Mouse (Mus musculus) 3134 (cell line): ENCODE measurements around the gene Fcgr4.
"Not testable (repeated sequence)": the region's sequence is repeated elsewhere in the genome, so short reads cannot be mapped to it uniquely, and the experiment has no call there.

ENCODE experiments used
- DNase-seq: peaks from one replicate; pipeline ENCODE4 v3.0.0-alpha.2; 2011; ENCODE audit warnings: low spot score; ENCODE audit not compliant: insufficient read length; ENCODE audit errors: extremely low read depth

The Fcgr4 gene

DNA sequence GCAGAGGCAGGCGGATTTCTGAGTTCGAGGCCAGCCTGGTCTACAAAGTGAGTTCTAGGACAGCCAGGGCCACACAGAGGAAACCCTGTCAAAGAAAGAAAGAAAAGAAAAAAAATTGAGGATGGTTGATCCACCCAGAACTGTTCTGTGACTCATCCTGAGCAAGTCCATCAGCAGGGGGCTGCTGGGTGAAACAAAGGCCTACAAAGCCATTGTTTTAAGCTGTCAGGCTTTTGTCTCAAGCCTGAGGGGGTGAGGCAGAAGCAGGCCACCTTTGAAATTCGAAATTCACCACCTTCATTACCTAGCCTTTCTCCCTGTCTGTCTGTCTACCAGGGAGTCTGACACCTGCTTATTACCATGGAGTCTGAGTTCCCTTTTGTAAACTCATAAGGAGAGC, 27.8 kb downstream of the Fcgr4 start:
- DNase-seq, result no peak

DNA sequence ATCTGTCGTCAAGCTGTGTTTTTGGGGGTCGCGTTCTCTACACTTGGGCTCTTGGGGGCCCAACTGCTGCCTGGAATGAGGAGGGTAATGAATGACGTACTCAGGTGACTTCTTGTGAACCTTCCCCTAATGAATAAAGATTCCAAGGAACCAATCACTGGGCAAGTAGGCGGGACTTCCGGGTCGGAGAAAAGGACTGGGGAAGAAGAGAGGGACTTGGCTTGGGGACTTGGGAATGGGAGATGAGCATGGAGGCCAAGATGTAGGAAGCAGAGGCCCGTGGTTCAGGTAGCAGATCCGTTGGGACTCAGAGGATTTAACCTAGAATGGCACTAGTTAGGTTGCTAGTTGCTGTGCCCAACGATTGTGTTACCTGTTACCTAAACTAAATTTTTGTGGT, 30.5 kb downstream of the Fcgr4 start:
- DNase-seq, result no peak

DNA sequence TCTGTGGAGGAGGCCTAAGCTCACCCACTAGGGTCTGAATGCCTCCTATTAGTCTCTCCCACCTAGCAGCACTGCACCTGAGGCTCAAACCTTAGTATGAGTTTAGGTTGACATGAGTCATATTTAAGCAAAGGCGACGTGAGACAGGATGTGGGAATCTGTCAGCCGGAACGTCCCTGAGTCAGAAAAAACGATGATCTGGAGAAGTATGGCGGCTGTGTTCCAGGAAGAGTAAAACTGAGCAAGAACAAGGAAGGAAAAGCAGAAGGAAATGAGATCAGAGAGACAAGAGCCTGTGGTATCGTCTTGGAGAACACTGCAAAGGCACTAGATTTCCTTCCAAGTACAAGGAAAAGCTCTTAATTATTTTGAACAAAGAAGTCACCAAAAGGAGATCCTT, 32.1 kb downstream of the Fcgr4 start:
- no peak for DNase-seq

DNA sequence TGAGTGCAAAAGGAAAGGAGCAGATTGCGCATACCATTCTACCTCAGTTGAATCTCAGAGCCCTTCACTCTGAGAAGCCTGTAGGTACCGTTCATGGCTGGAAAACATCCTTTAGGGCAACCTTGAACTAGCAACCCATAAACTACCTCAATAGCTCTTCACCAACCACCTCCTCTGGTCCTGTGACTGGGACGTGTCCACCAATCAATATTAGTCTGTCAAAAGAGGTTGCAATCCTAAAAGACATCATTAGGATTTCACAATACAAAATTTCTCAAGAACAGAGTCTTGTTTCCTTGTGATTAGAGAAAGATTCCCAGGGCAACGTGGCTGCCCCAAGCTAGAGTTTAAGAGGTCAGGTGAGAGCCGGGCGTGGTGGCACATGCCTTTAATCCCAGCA, 34.6 kb downstream of the Fcgr4 start:
- DNase-seq, result no peak

DNA sequence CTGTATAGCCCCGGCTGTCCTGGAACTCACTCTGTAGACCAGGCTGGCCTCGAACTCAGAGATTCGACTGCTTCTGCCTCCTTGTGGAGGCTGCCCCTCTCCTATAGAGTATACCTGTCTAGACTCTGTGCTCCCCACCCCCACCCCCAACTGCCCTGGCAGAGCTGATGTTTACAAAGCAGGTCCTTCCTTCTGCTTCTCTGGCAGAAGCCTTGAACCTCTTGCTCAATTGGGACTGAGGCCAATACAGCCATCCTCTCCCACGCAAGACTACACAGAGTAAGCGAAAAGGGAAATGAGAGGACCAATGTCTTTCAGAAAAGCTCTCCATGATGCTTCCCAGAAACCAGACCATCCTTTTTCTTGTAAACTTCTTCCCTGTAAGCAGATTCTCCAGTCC, 38.5 kb downstream of the Fcgr4 start:
- no peak for DNase-seq

DNA sequence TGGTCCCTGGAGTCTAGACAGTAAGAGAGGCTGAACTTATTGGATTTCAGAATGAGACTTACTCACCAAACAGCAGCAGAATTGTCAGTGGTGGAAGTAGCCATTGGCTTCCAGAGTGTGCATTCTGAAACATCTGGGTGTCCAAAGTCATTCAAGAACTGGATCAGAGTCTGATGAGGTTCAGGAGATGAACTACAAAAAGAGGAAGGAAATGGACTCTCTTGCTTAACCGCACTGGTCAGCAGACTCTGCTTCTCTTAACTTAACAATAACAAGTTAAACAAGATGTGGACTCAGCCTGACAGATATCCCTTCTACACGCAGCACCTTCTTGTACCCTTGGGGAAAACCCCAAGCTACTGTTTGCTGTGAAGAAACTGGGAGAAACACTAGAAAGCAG, 40.5 kb downstream of the Fcgr4 start:
- no peak for DNase-seq

DNA sequence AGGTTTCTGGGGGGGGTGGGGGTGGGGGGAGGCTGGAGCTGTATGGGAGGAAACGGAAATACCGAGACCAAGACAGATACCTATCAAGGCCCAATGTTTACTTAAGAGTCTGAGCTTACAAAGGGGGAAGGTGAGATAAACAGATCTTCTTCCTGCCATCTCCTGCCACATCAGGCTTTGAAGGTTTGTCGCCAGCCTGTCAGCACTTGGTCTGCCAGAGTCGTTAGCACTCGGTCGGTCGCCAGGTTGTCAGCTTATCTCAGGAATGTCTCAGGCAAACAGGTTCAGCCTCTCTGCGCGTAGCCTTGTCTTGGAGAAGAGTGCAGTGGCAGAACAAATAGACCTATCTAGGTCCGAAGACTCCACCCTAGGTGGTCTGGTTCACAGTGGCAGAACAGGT, 41.7 kb downstream of the Fcgr4 start:
- no peak for DNase-seq

DNA sequence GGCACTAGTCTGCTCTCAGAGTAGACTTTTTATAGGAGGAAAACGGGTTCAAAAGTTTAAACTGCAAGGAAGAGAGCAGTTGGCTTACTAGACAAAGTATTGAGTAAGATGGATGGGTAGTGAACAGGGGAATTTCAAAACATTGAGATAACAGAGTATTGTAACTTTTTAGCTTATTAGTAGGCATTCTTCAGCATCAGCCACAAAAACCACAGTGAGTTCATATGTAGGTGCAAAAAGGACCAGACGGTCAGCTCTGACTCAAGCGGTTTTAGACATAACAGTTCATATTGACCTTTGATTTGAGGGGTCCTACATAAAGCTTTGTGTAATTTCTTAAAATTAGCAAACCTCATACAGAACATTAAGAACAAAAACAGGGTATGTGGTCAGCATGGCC, 42.8 kb downstream of the Fcgr4 start:
- no peak for DNase-seq

DNA sequence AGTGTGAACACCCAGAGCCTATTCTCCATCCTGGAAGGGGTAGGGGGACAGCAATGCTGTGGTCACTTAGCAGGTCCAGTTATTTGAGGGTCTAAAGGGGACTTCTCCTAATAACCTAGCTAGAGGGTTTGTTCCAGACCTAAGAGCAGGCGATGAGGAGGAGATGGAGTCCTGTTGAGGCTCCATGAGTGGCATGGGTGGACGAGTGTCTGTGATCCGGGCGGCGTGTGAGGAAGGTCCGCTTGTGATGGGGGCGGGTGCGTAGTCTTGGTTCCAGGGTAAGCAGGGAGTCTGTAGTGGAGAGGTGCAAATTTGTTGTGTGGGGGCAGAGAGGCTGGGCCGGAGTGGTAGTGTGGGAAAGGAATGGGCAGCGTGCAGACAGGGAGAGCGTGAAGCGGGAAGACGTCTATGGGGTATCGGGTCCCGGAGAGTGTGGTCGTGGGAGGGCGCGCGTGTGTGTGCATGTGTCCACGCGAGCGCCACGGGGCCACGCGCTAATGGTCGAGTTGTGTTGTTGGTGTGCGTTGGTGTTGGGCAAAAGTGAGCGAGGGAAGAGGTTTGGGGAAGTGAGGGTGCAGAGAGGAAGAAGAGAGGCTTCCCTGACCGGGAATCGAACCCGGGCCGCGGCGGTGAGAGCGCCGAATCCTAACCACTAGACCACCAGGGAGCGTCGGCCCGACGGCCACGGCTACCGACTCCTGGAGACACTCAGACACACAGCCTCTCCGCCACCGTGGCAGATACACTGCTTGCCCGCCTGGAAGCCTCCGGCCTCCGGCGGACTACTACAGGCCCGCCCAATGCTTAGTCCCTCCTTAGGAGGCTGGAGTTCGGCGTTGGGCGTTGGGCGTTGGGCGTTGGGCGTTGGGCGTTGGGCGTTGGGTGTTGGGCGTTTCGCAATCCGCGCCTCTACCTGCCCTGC, 45.1 kb downstream of the Fcgr4 start:
- DNase-seq, result not testable (repeated sequence)

DNA sequence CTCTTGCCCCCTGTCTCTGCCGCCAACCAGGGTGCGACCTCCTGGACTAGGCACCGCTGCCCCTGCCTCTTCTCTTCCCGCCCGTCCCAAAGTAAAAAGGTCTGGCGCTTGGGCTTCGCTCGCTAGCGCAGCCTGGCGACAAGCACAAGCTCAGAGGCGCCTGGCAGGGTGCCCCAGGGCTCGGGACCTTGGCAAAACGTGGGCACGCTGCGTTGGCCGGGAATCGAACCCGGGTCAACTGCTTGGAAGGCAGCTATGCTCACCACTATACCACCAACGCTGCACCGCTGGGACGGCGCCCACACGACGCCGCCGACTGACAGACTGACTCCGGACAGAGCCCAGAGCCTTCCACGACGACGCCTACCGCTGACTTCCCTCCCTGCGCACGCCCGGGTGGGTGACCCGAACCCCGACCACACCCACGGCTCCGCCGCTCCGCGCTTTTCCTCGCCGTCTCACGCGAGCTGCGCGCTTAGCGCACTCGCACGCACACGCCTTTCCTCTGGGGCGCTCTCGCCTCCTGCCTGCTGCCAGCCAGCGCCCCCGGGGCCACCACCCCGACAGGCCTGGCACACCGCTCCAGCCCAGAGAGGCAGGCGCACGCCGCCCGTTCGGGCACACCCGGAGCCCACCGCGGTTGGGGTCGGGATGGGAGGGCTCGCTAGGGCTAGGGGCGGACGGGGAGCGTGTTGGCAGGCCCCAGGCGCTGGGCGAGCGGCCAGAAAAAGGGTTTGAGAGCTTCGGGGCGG, 45.9 kb downstream of the Fcgr4 start, which contains the start of gene Fcgr3:
Gene Fcgr3 (minus strand): TSS at position 445 of the 752 bp plus-strand sequence.
- peak; percentile 43 for DNase-seq

DNA sequence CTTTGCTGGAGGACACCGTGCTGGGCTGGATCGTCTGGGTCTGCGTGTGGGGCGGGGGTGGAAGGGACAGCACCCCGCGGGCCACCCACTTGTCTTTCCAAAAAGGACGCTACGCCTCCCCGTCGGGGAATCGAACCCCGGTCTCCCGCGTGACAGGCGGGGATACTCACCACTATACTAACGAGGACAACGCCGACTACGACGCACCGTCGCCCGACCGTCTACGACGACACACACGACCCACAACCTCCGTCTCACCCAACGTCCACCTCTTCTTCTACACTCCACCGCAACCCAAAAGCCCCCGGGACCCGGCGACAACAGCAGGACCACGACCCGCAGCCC, 46.5 kb downstream of the Fcgr4 start:
- DNase-seq, result not testable (repeated sequence)

DNA sequence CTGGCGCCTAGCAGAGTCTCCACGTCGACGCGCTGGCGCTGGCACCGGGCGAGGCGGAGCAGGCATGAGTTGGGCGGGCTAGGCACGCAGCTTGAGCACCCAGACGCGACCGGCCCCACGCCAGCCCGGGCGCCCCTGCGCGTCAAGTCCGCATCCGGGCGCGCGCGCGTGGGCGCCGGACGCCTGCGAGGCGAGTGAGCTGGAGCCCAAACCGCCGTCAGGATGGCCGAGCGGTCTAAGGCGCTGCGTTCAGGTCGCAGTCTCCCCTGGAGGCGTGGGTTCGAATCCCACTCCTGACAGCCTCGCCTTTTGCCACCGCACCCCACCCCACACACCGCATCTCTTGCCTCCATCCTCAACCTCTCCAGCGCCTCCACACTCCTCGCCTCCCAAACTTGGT, 47.0 kb downstream of the Fcgr4 start:
- DNase-seq, result not testable (repeated sequence)

DNA sequence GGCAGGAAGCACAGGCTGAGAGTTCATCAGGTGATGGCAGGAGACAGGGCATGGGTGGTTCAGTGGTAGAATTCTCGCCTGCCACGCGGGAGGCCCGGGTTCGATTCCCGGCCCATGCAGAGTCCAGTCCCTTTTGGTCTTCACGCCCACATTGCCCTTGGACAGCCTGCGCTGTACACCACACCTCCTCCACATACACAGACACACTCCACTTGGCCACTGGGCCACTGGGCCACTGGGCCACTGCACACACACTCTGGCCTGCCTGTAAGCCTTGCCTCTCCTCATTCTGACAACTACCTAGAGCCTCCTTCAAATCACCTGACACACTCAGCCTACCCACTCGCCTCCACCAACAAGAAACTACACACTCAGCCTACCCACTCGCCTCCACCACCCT, 47.9 kb downstream of the Fcgr4 start:
- DNase-seq, result not testable (repeated sequence)

DNA sequence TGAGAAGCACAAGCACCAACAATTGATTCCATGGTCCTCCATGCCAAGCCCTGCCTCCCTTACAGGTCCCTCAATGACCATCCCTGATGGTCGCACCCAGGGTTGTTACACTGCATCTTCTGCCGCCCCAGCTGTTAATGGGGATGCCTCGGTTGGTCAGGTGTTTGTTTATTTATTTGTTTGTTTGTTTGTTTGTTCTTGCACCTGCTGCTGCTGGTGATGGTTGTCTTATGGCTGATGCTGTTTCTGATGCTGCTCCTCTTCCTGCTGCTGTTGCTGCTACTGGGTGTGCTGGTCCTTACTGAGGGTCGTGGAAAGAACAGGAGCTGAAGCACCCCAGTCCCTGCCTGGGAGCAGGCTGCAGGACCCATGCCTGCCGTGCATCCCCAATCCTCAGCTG, 49.2 kb downstream of the Fcgr4 start:
- not testable (repeated sequence) for DNase-seq

DNA sequence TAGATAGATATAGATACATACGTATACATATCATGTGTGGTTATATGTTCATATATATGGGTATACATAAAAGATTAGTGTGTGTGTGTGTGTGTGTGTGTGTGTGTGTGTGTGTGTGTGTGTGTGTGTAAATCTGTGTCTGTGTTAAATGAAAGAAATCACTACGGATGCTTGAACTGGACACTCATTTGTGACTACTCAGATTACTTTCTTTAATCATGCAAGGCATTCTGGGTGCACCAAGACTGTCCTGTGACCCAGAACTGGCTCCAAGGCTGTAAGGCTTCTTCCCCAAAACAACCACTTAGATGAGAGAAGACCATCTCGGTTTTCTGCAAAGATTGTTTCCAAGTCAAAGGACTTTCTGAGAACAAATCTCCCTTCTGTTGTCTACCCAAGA, 50.8 kb downstream of the Fcgr4 start:
- not testable (repeated sequence) for DNase-seq

DNA sequence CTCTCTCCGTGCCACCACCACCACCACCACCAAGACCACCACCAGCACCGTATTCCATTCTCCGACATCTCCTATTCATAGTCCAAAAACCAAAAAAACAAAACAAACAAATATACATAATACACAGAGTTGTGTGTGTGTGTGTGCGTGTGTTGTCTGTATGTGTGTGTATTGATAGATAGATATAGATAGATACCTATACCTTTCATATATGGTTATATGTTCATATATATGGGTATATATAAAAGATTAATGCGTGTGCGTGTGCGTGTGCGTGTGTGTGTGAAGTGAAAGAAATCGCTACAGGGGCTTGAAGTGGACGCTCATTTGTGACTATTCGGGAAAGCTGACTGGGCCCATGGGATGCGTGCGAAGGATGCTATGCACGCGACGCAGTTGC, 52.2 kb downstream of the Fcgr4 start:
- not testable (repeated sequence) for DNase-seq

DNA sequence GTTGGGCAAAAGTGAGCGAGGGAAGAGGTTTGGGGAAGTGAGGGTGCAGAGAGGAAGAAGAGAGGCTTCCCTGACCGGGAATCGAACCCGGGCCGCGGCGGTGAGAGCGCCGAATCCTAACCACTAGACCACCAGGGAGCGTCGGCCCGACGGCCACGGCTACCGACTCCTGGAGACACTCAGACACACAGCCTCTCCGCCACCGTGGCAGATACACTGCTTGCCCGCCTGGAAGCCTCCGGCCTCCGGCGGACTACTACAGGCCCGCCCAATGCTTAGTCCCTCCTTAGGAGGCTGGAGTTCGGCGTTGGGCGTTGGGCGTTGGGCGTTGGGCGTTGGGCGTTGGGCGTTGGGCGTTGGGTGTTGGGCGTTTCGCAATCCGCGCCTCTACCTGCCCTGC, 53.0 kb downstream of the Fcgr4 start:
- DNase-seq, result not testable (repeated sequence)

DNA sequence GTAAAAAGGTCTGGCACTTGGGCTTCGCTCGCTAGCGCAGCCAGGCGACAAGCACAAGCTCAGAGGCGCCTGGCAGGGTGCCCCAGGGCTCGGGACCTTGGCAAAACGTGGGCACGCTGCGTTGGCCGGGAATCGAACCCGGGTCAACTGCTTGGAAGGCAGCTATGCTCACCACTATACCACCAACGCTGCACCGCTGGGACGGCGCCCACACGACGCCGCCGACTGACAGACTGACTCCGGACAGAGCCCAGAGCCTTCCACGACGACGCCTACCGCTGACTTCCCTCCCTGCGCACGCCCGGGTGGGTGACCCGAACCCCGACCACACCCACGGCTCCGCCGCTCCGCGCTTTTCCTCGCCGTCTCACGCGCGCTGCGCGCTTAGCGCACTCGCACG, 53.5 kb downstream of the Fcgr4 start:
- not testable (repeated sequence) for DNase-seq

DNA sequence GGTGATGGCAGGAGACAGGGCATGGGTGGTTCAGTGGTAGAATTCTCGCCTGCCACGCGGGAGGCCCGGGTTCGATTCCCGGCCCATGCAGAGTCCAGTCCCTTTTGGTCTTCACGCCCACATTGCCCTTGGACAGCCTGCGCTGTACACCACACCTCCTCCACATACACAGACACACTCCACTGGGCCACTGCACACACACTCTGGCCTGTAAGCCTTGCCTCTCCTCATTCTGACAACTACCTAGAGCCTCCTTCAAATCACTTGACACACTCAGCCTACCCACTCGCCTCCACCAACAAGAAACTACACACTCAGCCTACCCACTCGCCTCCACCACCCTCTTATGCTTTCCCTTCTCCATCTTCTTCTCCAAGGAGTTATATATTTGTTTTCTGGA, 55.6 kb downstream of the Fcgr4 start:
- peak; percentile 28 for DNase-seq

DNA sequence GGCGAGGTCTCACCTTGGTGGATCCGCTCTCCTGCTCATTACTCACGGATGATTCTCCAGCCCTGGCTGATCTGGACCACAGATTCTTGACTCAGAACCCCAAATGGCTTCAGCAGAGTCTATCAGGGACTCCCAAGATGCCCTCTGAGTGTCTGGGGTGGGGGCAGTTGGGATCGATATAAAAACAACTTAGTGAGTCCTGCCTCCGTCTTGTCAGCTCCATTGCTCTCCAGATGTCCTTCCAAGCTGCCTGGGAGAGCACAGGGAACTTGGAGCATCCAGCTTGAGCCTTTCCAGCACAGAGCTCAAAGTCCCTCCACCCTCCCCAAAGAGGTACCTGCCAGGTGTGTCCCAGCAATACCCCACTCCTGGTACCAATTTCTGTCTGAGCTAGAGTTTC, 57.5 kb downstream of the Fcgr4 start:
- not testable (repeated sequence) for DNase-seq

DNA sequence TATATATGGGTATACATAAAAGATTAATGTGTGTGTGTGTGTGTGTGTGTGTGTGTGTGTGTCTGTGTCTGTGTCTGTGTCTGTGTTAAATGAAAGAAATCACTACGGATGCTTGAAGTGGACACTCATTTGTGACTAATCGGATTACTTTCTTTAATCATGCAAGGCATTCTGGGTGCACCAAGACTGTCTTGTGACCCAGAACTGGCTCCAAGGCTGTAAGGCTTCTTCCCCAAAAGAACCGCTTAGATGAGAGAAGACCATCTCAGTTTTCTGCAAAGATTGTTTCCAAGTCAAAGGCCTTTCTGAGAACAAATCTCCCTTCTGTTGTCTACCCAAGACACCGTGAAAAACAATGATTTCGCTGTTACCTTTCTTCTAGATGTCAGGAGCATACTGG, 58.5 kb downstream of the Fcgr4 start:
- not testable (repeated sequence) for DNase-seq

DNA sequence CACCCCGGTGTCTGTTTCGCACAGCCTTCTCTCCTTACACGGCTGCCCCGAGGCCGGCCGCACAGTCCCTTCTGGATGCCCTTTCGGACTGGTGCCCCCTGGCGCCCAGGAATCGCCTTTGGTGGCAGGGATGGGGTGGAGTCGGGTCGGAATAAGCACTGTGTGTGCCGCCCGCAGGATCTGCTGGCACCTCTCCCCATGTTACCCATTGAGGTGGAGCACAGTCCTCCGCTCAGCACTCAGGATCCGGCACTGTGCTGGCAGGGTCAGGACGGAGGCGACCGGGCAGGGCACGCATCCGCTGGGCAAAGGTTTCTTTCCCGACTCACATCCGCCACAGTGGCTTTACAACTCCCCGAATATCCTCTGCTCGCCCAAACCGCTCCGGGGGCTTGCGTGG, 59.2 kb downstream of the Fcgr4 start:
- not testable (repeated sequence) for DNase-seq
